Mouse (Mus musculus) olfactory bulb, adult 2 months (tissue): ENCODE data around the gene Ifnar2.

Source experiments
- CTCF ChIP-seq: fragments of 200-500 bp; IDR thresholded peaks from 2 replicates; pipeline ENCODE4 v1.5.1; 2012; ENCODE audit warnings: low read depth, mild to moderate bottlenecking, low read length, moderate library complexity; ENCODE audit not compliant: insufficient read depth
- POLR2A ChIP-seq: fragments of 200-500 bp; IDR thresholded peaks from 2 replicates; pipeline ENCODE4 v1.6.1; 2012; ENCODE audit warnings: mild to moderate bottlenecking, low read depth, low read length, moderate library complexity; ENCODE audit not compliant: insufficient read depth

- TF ChIP-seq POLR2A: no peak
- TF ChIP-seq CTCF: no peak
Measured at GRCm38 (mm10) chr16:91328922-91329321, 43.7 kb upstream of the Ifnar2 start.
